Mouse (Mus musculus) olfactory bulb, adult 2 months (tissue): ENCODE results near the gene Adh1.

Experiments
- CTCF ChIP-seq: fragments of 200-500 bp; IDR thresholded peaks from 2 replicates; pipeline ENCODE4 v1.5.1; 2012; ENCODE audit warnings: low read depth, mild to moderate bottlenecking, low read length, moderate library complexity; ENCODE audit not compliant: insufficient read depth
- POLR2A ChIP-seq: fragments of 200-500 bp; IDR thresholded peaks from 2 replicates; pipeline ENCODE4 v1.6.1; 2012; ENCODE audit warnings: mild to moderate bottlenecking, low read depth, low read length, moderate library complexity; ENCODE audit not compliant: insufficient read depth

DNA sequence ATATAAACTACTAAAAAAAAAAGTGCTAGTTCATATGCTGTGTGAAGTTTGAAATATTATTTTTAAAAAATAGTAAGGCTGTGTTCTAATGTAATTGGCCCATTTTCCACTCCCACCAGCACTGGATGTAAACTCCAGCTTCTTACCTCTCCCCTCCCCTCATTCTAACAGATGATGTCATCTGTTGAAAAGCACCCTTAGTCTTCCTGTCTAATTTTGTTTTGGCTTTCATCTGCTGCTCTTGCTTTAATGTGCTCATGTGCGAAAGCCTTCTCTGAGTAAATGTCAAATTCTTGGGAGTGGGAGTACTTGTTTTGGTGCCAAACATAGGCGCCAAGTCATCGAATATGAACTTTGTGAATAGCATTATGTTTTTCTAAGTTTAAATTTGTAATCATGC lies 3.9 kb downstream of the Adh1 start:
- TF ChIP-seq CTCF (no peak), POLR2A (no peak)
